Mouse (Mus musculus) heart, postnatal 0 days (tissue): Measurements from ENCODE around the gene Ahnak.

ENCODE experiments used
- CTCF ChIP-seq: IDR thresholded peaks from 2 replicates; pipeline ENCODE4 v1.5.1; 2016; ENCODE audit warnings: antibody characterized with exemption, control low read depth, low read depth
- EP300 ChIP-seq: IDR thresholded peaks from 2 replicates; pipeline ENCODE4 v1.6.1; 2016; ENCODE audit warnings: antibody characterized with exemption, low read depth

DNA sequence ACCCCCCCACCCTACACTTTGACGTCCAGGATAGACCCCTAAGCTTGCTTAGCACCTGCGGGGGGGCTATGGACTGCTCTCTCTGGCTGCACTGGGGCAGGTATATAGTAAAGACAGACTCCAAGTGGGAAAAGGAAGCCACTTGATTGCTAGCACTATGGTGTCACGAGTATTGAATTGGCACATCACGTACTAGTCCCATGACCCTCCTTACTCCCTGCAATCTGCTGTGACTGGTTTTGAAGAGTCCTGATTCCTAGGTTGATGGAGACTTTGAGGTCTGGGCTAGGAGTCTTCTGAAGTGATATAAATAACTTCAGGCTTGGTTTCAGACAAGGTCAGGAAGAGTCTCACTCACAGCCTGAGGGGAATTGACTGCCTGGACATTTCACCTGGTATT, 101.1 kb downstream of the Ahnak start:
- no peak for TF ChIP-seq EP300
- no peak for TF ChIP-seq CTCF
